Mouse (Mus musculus) heart, embryonic 16.5 days (tissue): Measurements from ENCODE around the gene Clec18a. TPM values are rescaled to one million over a fixed set of nuclear protein-coding genes. Genes with fewer than 3 reads are reported as not detected.

Experiments
- ATAC-seq: fragments of 200-750 bp; cut with Nextera tagmentation; replicated peaks from 2 replicates; pipeline ENCODE4 v1.8.0; 2017; ENCODE audit warnings: moderate number of reproducible peaks; ENCODE audit not compliant: insufficient read depth, low FRiP score; ENCODE audit errors: extremely low read depth
- H3K27ac ChIP-seq: fragments of 300-500 bp; sonication (generic); 2 replicates; pipeline ENCODE4 v1.5.1; 2014; ENCODE audit warnings: mild to moderate bottlenecking, low read length, control low read depth, moderate library complexity
- H3K27me3 ChIP-seq: fragments of 300-500 bp; sonication (generic); 2 replicates; pipeline ENCODE4 v1.6.1; 2014; ENCODE audit warnings: low read length, mixed read lengths; ENCODE audit not compliant: control insufficient read depth, insufficient read depth
- H3K36me3 ChIP-seq: fragments of 300-500 bp; sonication (generic); 2 replicates; pipeline ENCODE4 v1.6.1; 2014; ENCODE audit not compliant: control insufficient read depth, insufficient read depth
- H3K4me1 ChIP-seq: fragments of 300-500 bp; sonication (generic); 2 replicates; pipeline ENCODE4 v1.6.1; 2014; ENCODE audit warnings: low read length, mixed read lengths; ENCODE audit not compliant: control insufficient read depth, insufficient read depth
- H3K4me2 ChIP-seq: fragments of 300-500 bp; sonication (generic); 2 replicates; pipeline ENCODE4 v1.6.1; 2014; ENCODE audit warnings: low read depth, mild to moderate bottlenecking, control low read depth, low read length
- H3K4me3 ChIP-seq: fragments of 300-500 bp; sonication (generic); 2 replicates; pipeline ENCODE4 v1.5.1; 2014; ENCODE audit warnings: mild to moderate bottlenecking, control low read depth, low read length
- H3K9ac ChIP-seq: fragments of 300-500 bp; sonication (generic); 2 replicates; pipeline ENCODE4 v1.6.1; 2014; ENCODE audit warnings: low read length, control low read depth
- H3K9me3 ChIP-seq: fragments of 300-500 bp; sonication (generic); replicated peaks from 2 replicates; pipeline ENCODE4 v1.6.1; 2016; ENCODE audit warnings: low read length; ENCODE audit not compliant: control insufficient read depth
- WGBS: fragments of 180-500 bp; shearing (Covaris S2); extraction: QIAGEN DNeasy Blood & Tissue Kit; methylation state at CpG from one replicate; pipeline ENCODE4 v1.1.7; 2014; 5-methylcytosine and 5-hydroxymethylcytosine counted together
- polyA plus RNA-seq: library from polyadenylated mRNA; unstranded; fragments of >200 nt; fragmentation: Nextera tagmentation; extraction: Ambion mirVana; gene quantifications from 2 replicates; pipeline ENCODE4 v1.2.1, GENCODE M21; 2015

Gene Clec18a
- polyA plus RNA-seq, 1 experiment from 2014 or later, result 0.11 TPM

- no peaks in the 10 kb centered on the region for H3K9me3 ChIP-seq
- WGBS, result 90% methylated on average over 2 of the region's 2 CpGs
These were observed 43.5 kb downstream of the Clec18a start for GRCm38 (mm10) chr8:111048694-111049093.

GRCm38 (mm10) chr8:111044003-111044734 is 48.1 kb downstream of the Clec18a start:
- H3K9ac ChIP-seq, result no peak overlapping the region
- no peak overlapping the region for H3K4me3 ChIP-seq
- WGBS, result 45% methylated on average over 2 of the region's 2 CpGs
- H3K4me2 ChIP-seq, result no peak overlapping the region
- H3K27me3 ChIP-seq, result no peaks in the 10 kb centered on the region
- peaks cover 85% of the 10 kb centered on the region for H3K36me3 ChIP-seq
- ATAC-seq, result no peak
- H3K27ac ChIP-seq, result no peak overlapping the region
- no peaks in the 10 kb centered on the region for H3K4me1 ChIP-seq
- no peaks in the 10 kb centered on the region for H3K9me3 ChIP-seq

More at GRCm38 (mm10) chr8:111048694-111049093, 43.5 kb downstream of the Clec18a start:
- Histone ChIP-seq H3K4me2 (no peak overlapping the region), H3K27ac (no peak overlapping the region), H3K9ac (no peak overlapping the region), H3K27me3 (no peaks in the 10 kb centered on the region), H3K4me3 (no peak overlapping the region), H3K36me3 (peaks cover 91% of the 10 kb centered on the region), H3K4me1 (no peaks in the 10 kb centered on the region)
- no peak for ATAC-seq

DNA sequence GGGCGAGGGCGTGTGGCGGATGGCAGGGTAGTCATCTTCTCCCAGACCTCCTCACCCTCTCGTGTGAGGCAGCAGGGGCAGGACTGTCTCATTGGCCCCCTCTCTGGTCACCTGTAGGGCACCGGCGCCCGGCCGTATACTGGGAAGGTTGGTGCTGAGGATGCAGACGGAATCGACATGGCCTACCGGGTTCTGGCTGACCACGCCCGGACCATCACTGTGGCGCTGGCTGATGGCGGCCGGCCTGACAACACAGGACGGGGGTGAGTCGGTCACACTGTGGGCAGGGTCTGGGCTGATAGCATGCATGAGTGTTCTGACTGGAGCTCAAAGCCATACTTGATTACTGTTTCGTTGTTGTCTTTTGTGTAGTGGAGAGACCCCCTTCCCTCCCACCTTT is 49.7 kb downstream of the Clec18a start:
- H3K36me3 ChIP-seq, result peaks cover 79% of the 10 kb centered on the region

GRCm38 (mm10) chr8:111036591-111036990 is 55.6 kb downstream of the Clec18a start:
- no peak overlapping the region for H3K9ac ChIP-seq
- H3K36me3 ChIP-seq, result peaks cover 33% of the 10 kb centered on the region
- no peak overlapping the region for H3K4me2 ChIP-seq
- H3K4me1 ChIP-seq, result peaks cover 8% of the 10 kb centered on the region
- H3K27me3 ChIP-seq, result peaks cover 1% of the 10 kb centered on the region; the same call in 1 of the 2 replicates
- no peak overlapping the region for H3K27ac ChIP-seq
- no peaks in the 10 kb centered on the region for H3K9me3 ChIP-seq
- WGBS, result 93% methylated on average over 15 of the region's 15 CpGs
- H3K4me3 ChIP-seq, result no peak overlapping the region
- ATAC-seq, result no peak

More for the DNA sequence above, 49.7 kb downstream of the Clec18a start:
- no peak for ATAC-seq
- H3K9ac ChIP-seq, result no peak overlapping the region
- H3K4me3 ChIP-seq, result no peak overlapping the region
- 94% methylated on average over 19 of the region's 19 CpGs for WGBS
- H3K27me3 ChIP-seq, result no peaks in the 10 kb centered on the region
- H3K4me2 ChIP-seq, result no peak overlapping the region
- no peak overlapping the region for H3K27ac ChIP-seq
- no peaks in the 10 kb centered on the region for H3K9me3 ChIP-seq
- no peaks in the 10 kb centered on the region for H3K4me1 ChIP-seq

- peak overlapping the region; percentile 77 for H3K9ac ChIP-seq
These were observed 58.0 kb downstream of the Clec18a start for GRCm38 (mm10) chr8:111034276-111034675.

DNA sequence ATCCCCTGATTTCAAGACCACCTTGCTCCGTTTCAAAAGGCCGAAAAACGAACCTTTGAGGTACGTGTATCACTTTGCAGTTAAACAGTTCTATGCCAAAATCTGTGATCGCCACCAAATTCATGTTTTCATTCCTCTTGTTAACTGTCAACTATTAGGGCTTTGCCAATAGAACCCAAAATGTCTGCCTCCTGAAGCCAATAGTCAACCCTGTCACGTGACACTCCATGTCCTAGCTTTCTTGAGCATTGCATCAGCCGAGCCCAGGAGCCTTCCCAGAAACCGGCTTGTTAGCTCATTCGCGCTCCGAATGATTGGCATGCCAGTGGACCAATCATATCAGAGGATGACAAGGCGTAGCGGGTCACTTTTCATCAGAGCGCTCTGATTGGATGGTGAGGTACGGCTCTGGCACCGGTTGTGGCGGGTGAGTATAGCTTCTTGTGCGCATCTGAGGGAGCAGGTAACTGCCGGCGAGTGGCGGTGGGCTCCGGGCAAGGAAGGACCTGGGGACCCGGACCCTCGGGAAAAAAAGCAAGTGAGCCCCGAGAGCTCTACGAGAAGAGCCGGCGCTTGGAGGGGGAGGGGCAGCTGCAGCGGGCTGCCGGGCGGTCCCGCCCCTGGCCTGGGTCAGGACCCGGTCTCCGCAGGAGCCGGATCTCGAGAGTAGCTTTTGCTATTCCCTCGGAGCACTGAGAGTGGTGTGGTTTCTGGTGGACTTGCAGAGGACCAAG is 58.6 kb downstream of the Clec18a start:
- peak overlapping the region; percentile 82 for H3K4me2 ChIP-seq
- WGBS, result 5% methylated on average over 37 of the region's 37 CpGs
- no peaks in the 10 kb centered on the region for H3K9me3 ChIP-seq
- H3K9ac ChIP-seq, result peak overlapping the region; percentile 77
- peaks cover 15% of the 10 kb centered on the region for H3K36me3 ChIP-seq
- H3K27ac ChIP-seq, result peak overlapping the region; percentile 61
- ATAC-seq, result peak; percentile 100
- H3K4me1 ChIP-seq, result peaks cover 8% of the 10 kb centered on the region
- H3K4me3 ChIP-seq, result peak overlapping the region; percentile 96
- H3K27me3 ChIP-seq, result peaks cover 4% of the 10 kb centered on the region; the same call in 1 of the 2 replicates

More at GRCm38 (mm10) chr8:111034276-111034675, 58.0 kb downstream of the Clec18a start:
- peak overlapping the region; percentile 82 for H3K4me2 ChIP-seq
- peaks cover 4% of the 10 kb centered on the region; the same call in 1 of the 2 replicates for H3K27me3 ChIP-seq
- 0 out of 2 replicates have a peak, but pooled peaks have one; percentile 4 for ATAC-seq
- peaks cover 17% of the 10 kb centered on the region for H3K36me3 ChIP-seq
- no peaks in the 10 kb centered on the region for H3K9me3 ChIP-seq
- H3K4me1 ChIP-seq, result peaks cover 8% of the 10 kb centered on the region
- H3K4me3 ChIP-seq, result peak overlapping the region; percentile 96
- 15% methylated on average over 12 of the region's 12 CpGs for WGBS
- peak overlapping the region; percentile 61 for H3K27ac ChIP-seq

DNA sequence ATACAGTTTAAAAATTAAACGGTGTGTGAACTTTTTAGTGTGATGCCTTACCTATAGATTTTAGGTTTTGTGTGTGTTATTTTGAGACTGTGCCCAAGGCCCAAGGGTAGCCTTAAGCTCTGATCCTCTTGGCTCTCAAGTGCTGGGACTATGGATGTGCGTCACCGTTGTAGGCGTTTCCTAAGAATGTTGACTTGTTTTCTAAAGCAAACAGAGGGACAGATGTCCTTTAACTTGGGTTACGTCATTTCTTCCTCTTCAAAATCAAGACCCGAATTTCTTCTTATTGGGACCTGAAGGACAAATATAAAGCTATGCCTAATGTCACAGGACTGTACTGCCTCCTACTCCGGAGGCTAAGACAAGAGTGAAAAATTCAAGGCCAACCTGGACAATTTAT is 59.3 kb downstream of the Clec18a start, which contains the start of gene Aars:
TSS of gene Aars (plus strand) at position 229 of the 400 bp plus-strand sequence.
- H3K27me3 ChIP-seq, result peaks cover 4% of the 10 kb centered on the region; the same call in 1 of the 2 replicates
- WGBS, result 95% methylated on average over 7 of the region's 7 CpGs
- no peaks in the 10 kb centered on the region for H3K9me3 ChIP-seq
- peak within 1 kb of the TSS; percentile 61 for H3K27ac ChIP-seq
- H3K9ac ChIP-seq, result peak within 1 kb of the TSS; percentile 77
- peak within 1 kb of the TSS; percentile 82 for H3K4me2 ChIP-seq
- peaks cover 8% of the 10 kb centered on the region for H3K4me1 ChIP-seq
- H3K4me3 ChIP-seq, result peak within 1 kb of the TSS; percentile 96
- no peak for ATAC-seq
- peaks cover 10% of the 10 kb centered on the region for H3K36me3 ChIP-seq

- 92% methylated on average over 19 of the region's 19 CpGs for WGBS
- no peak for ATAC-seq
- no peak within 1 kb of the TSS for H3K27ac ChIP-seq
These were observed 60.7 kb downstream of the Clec18a start, which contains the start of gene Ddx19b for GRCm38 (mm10) chr8:111031572-111031971. TSS of gene Ddx19b (minus strand) at chr8:111031751.

More at GRCm38 (mm10) chr8:111031572-111031971, 60.7 kb downstream of the Clec18a start, which contains the start of gene Ddx19b:
- Histone ChIP-seq H3K9ac (no peak within 1 kb of the TSS), H3K9me3 (no peaks in the 10 kb centered on the region), H3K4me2 (no peak within 1 kb of the TSS), H3K4me1 (peaks cover 11% of the 10 kb centered on the region), H3K36me3 (peaks cover under 1% of the 10 kb centered on the region; the same call in 1 of the 2 replicates), H3K27me3 (peaks cover 4% of the 10 kb centered on the region; the same call in 1 of the 2 replicates), H3K4me3 (no peak within 1 kb of the TSS)
